Mouse (Mus musculus) neural tube, embryonic 15.5 days (tissue): Measurements from ENCODE around the gene Rrp36. TPM values are rescaled to one million over a fixed set of nuclear protein-coding genes. Genes with fewer than 3 reads are reported as not detected.

Experiments
- ATAC-seq: fragments of 200-750 bp; cut with Nextera tagmentation; 2 replicates; pipeline ENCODE4 v1.8.0; 2017; ENCODE audit warnings: mild to moderate bottlenecking, moderate TSS enrichment, moderate library complexity; ENCODE audit not compliant: low FRiP score
- H3K27ac ChIP-seq: fragments of 300-500 bp; sonication (generic); replicated peaks from 2 replicates; pipeline ENCODE4 v1.5.1; 2015; ENCODE audit warnings: mild to moderate bottlenecking, inconsistent platforms
- H3K27me3 ChIP-seq: fragments of 300-500 bp; sonication (generic); replicated peaks from 2 replicates; pipeline ENCODE4 v1.6.1; 2015; ENCODE audit warnings: inconsistent platforms
- H3K36me3 ChIP-seq: fragments of 300-500 bp; sonication (generic); 2 replicates; pipeline ENCODE4 v1.6.1; 2015; ENCODE audit warnings: inconsistent platforms
- H3K4me1 ChIP-seq: fragments of 300-500 bp; sonication (generic); 2 replicates; pipeline ENCODE4 v1.6.1; 2015; ENCODE audit warnings: inconsistent platforms
- H3K4me2 ChIP-seq: fragments of 300-500 bp; sonication (generic); 2 replicates; pipeline ENCODE4 v1.6.1; 2015; ENCODE audit warnings: inconsistent platforms, mild to moderate bottlenecking, moderate library complexity
- H3K4me3 ChIP-seq: fragments of 300-500 bp; sonication (generic); replicated peaks from 2 replicates; pipeline ENCODE4 v1.5.1; 2015; ENCODE audit warnings: mild to moderate bottlenecking, inconsistent platforms
- H3K9ac ChIP-seq: fragments of 300-500 bp; sonication (generic); replicated peaks from 2 replicates; pipeline ENCODE4 v1.6.1; 2015; ENCODE audit warnings: mild to moderate bottlenecking, inconsistent platforms
- H3K9me3 ChIP-seq: fragments of 300-500 bp; sonication (generic); replicated peaks from 2 replicates; pipeline ENCODE4 v1.6.1; 2016; ENCODE audit warnings: inconsistent platforms
- WGBS: fragments of 180-500 bp; shearing (Covaris S2); methylation state at CpG from one replicate; pipeline ENCODE4 v1.1.7; 2015; ENCODE audit warnings: mixed read lengths; 5-methylcytosine and 5-hydroxymethylcytosine counted together
- polyA plus RNA-seq: library from polyadenylated mRNA; unstranded; fragments of >200 nt; fragmentation: Nextera tagmentation; extraction: Ambion mirVana; gene quantifications from 2 replicates; pipeline ENCODE4 v1.2.1, GENCODE M21; 2015

The Rrp36 gene
- polyA plus RNA-seq, 1 experiment from 2014 or later: 53.5 TPM

DNA sequence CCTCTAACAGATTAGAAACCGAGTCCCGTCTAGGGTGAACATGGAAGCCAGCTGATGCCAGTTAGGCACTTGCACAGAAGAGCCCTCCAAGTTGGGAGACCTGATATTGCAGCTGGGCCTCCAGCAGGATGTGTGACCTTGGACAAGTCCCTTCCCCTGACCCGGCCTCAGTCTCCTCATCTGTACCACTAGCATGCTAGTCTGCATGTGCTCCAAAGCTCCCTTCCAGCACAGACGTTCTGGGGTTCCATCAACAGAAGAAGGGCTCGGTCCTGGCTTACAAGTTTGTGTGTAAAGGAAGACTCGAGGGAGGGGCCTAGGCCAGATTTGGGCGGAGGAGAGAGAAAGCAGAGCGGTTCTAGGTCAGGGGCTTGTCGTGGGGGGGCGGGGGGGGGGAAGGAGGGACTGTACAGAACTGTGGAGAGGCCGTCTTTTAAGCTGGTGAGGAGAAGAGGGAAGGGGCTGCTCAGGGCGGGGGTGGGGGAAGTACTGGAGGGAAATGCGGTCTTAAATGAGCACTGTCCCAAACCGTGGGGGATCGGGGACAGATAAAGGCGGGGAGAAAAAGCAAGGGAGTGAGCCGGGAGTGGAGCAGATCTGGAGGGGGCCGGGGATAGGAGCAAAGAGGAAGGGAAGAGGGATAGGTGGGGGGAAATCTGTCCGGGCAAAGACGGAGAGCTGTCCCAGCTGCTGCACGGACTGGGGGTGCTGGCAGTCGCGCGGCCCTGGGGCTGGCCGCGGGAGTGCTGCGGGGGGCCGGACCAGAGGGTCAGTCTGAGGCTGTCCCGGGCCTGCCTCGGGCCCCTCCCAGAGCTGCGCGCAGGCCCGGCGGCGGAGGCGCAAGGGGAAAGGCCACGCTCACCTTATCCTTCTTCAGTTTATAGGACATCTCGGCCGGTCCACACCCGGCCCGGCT, 30.1 kb upstream of the Rrp36 start:
- Histone ChIP-seq H3K4me1 (peaks cover 49% of the 10 kb centered on the region), H3K27ac (peak overlapping the region; percentile 95), H3K4me3 (peak overlapping the region; percentile 98), H3K36me3 (no peaks in the 10 kb centered on the region), H3K27me3 (no peaks in the 10 kb centered on the region), H3K4me2 (peak overlapping the region; percentile 88), H3K9ac (peak overlapping the region; percentile 95), H3K9me3 (no peaks in the 10 kb centered on the region)
- WGBS: 7% methylated on average over 35 of the region's 41 CpGs
- ATAC-seq: peak; percentile 58

DNA sequence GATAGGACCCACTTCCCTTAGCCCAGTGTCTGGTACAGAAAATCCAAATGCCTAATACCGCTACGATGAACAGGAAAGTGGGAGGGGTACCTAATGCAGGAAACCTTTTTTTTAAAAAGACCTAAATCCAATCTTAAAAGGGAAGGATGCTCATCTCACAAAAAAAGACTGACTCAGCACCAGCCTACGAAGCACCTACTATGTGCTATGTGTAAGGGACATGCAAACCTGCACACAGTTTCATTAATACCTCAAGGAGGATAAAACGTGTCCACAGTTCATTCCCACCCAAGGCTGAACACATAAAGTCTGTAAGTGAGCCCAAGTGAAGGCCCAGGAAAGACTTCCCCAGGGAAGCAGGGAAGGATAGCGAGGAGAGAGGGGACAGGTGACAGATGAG, 28.4 kb upstream of the Rrp36 start:
- no peak for ATAC-seq
- WGBS: 84% methylated on average over 5 of the region's 5 CpGs
- Histone ChIP-seq H3K27me3 (no peaks in the 10 kb centered on the region), H3K4me2 (peak overlapping the region; percentile 88), H3K36me3 (peaks cover 7% of the 10 kb centered on the region), H3K9me3 (no peaks in the 10 kb centered on the region), H3K4me3 (no peak overlapping the region), H3K27ac (no peak overlapping the region), H3K9ac (no peak overlapping the region), H3K4me1 (peaks cover 49% of the 10 kb centered on the region)

DNA sequence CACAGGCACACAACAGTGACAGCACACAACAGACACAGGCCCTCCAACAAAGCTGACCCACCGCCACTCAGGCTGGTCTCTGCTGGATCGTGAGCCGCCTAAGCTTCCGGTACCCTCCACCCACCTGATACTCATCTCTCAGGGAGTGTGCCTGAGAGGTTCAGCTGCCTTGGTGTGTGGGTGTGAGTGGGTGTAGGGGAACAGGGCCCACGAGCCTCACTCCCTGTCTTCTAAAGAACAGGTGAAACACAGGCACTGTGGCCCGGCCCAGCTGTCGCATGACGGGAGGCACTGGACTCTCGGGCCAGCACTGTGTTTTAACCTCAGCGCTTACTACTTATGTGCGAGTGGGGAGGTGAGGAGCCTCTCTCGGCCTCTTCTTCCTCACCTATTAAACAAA, 27.9 kb upstream of the Rrp36 start:
- no peaks in the 10 kb centered on the region for H3K27me3 ChIP-seq
- 0 out of 2 replicates have a peak overlapping the region, but pooled peaks have one; percentile 60 for H3K27ac ChIP-seq
- peaks cover 49% of the 10 kb centered on the region for H3K4me1 ChIP-seq
- peak overlapping the region; percentile 88 for H3K4me2 ChIP-seq
- 0 out of 2 replicates have a peak overlapping the region, but pooled peaks have one; percentile 2 for H3K9ac ChIP-seq
- peaks cover 7% of the 10 kb centered on the region for H3K36me3 ChIP-seq
- no peak for ATAC-seq
- H3K9me3 ChIP-seq: no peaks in the 10 kb centered on the region
- no peak overlapping the region for H3K4me3 ChIP-seq
- 90% methylated on average over 12 of the region's 12 CpGs for WGBS

DNA sequence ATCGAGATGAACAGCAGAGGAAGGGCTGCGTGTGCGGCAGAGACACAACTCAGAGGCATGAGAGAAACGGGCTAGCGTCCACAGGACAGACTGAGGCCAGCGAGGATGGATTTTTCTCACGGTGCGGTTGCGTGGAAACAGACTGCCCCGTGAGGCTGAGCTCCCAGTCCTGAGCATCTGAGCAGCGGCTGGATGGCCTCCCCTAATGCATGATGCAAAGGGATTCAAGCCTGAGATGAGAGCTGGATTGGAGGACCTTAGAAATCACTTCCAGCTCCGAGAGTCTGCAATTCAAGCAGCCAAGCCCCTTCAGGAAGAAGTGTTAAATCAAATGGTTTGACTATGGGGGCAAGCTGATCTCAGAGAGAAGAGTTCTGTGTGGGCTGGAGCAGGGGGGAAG, 27.3 kb upstream of the Rrp36 start:
- Histone ChIP-seq H3K4me2 (peak overlapping the region; percentile 88), H3K36me3 (peaks cover 7% of the 10 kb centered on the region), H3K27ac (peak overlapping the region; percentile 41), H3K9ac (0 out of 2 replicates have a peak overlapping the region, but pooled peaks have one; percentile 2), H3K27me3 (no peaks in the 10 kb centered on the region), H3K4me1 (peaks cover 48% of the 10 kb centered on the region), H3K4me3 (no peak overlapping the region), H3K9me3 (no peaks in the 10 kb centered on the region)
- ATAC-seq: no peak
- WGBS: 75% methylated on average over 12 of the region's 12 CpGs

DNA sequence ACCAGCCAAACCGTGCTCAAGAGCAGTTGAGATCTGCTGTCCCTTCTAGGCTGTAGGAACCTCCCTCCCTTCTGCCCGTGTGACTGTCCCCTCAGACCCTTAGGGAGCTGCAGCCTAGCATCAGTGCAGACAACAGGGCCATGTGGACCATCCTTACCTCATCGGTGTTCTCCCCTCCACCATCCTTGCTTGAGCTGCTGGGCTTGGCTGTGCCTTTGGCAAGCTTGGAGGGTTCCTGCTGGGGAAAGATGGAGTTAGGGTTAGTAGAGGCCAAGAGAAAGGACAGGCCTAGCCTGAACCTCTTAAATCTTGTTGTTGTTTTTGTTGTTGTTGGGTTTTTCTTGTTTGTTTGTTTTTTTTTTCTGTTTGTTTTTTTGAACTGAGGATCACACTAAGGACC, 25.8 kb upstream of the Rrp36 start:
- Histone ChIP-seq H3K36me3 (peaks cover 7% of the 10 kb centered on the region), H3K4me3 (no peak overlapping the region)
- no peak for ATAC-seq

DNA sequence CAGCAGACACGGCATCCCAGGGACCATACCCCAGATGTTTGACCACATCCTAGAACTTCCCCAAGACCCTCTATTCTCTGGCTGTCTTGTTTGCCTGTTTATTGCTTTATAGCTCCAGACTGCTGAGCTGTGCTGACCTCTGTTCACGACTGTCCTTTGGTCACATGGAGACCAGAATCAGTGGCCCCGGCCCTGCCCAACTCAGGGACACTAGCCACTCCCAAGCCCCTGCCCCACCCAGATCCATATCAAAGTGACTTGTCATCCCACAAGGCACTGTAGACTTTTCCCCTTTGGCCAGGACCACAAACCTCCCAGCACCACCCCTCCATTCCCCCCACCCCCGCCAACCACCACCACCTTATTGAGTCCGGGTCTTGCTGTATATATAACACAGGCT, 25.1 kb upstream of the Rrp36 start:
- Histone ChIP-seq H3K4me3 (no peak overlapping the region), H3K27ac (no peak overlapping the region), H3K9me3 (no peaks in the 10 kb centered on the region), H3K36me3 (peaks cover 7% of the 10 kb centered on the region), H3K4me1 (peaks cover 37% of the 10 kb centered on the region), H3K27me3 (no peaks in the 10 kb centered on the region), H3K9ac (no peak overlapping the region), H3K4me2 (no peak overlapping the region)
- no peak for ATAC-seq
- WGBS: 44% methylated on average over 5 of the region's 5 CpGs

More for the DNA sequence above, 25.8 kb upstream of the Rrp36 start:
- Histone ChIP-seq H3K9me3 (no peaks in the 10 kb centered on the region), H3K27ac (no peak overlapping the region), H3K4me1 (peaks cover 37% of the 10 kb centered on the region), H3K4me2 (no peak overlapping the region), H3K9ac (no peak overlapping the region), H3K27me3 (no peaks in the 10 kb centered on the region)
- 89% methylated on average over 3 of the region's 3 CpGs for WGBS

GRCm38 (mm10) chr17:46698515-46698914, 24.4 kb upstream of the Rrp36 start:
- Histone ChIP-seq H3K9me3 (no peaks in the 10 kb centered on the region), H3K9ac (no peak overlapping the region), H3K36me3 (peaks cover 7% of the 10 kb centered on the region), H3K4me2 (no peak overlapping the region), H3K4me3 (no peak overlapping the region), H3K27ac (no peak overlapping the region), H3K4me1 (peaks cover 30% of the 10 kb centered on the region), H3K27me3 (no peaks in the 10 kb centered on the region)
- no peak for ATAC-seq
- 92% methylated on average over 6 of the region's 6 CpGs for WGBS

- ATAC-seq: no peak
- Histone ChIP-seq H3K9me3 (no peaks in the 10 kb centered on the region), H3K36me3 (peaks cover 13% of the 10 kb centered on the region), H3K27ac (no peak overlapping the region), H3K9ac (no peak overlapping the region), H3K4me1 (no peaks in the 10 kb centered on the region), H3K4me3 (no peak overlapping the region), H3K4me2 (no peak overlapping the region), H3K27me3 (no peaks in the 10 kb centered on the region)
- 80% methylated on average over 1 of the region's 1 CpGs for WGBS
Measured at GRCm38 (mm10) chr17:46694517-46695063, 20.4 kb upstream of the Rrp36 start.

GRCm38 (mm10) chr17:46691390-46691789, 17.2 kb upstream of the Rrp36 start:
- Histone ChIP-seq H3K4me1 (no peaks in the 10 kb centered on the region), H3K36me3 (peaks cover 20% of the 10 kb centered on the region), H3K4me2 (no peak overlapping the region), H3K27me3 (no peaks in the 10 kb centered on the region), H3K9ac (no peak overlapping the region), H3K4me3 (no peak overlapping the region), H3K9me3 (no peaks in the 10 kb centered on the region), H3K27ac (no peak overlapping the region)
- 93% methylated on average over 2 of the region's 2 CpGs for WGBS
- no peak for ATAC-seq

- no peak overlapping the region for H3K9ac ChIP-seq
- H3K27me3 ChIP-seq: no peaks in the 10 kb centered on the region
- H3K36me3 ChIP-seq: peaks cover 27% of the 10 kb centered on the region
- H3K27ac ChIP-seq: no peak overlapping the region
- WGBS: 95% methylated on average over 12 of the region's 12 CpGs
- ATAC-seq: no peak
- no peak overlapping the region for H3K4me3 ChIP-seq
- H3K4me2 ChIP-seq: no peak overlapping the region
- no peaks in the 10 kb centered on the region for H3K9me3 ChIP-seq
- no peaks in the 10 kb centered on the region for H3K4me1 ChIP-seq
Measured at GRCm38 (mm10) chr17:46690665-46691064, 16.5 kb upstream of the Rrp36 start.

GRCm38 (mm10) chr17:46685913-46686312, 11.8 kb upstream of the Rrp36 start:
- 92% methylated on average over 6 of the region's 6 CpGs for WGBS
- no peak for ATAC-seq
- no peak overlapping the region for H3K9ac ChIP-seq
- no peaks in the 10 kb centered on the region for H3K27me3 ChIP-seq
- peaks cover 55% of the 10 kb centered on the region for H3K36me3 ChIP-seq
- H3K9me3 ChIP-seq: no peaks in the 10 kb centered on the region
- peaks cover 10% of the 10 kb centered on the region for H3K4me1 ChIP-seq
- H3K27ac ChIP-seq: no peak overlapping the region
- no peak overlapping the region for H3K4me3 ChIP-seq
- no peak overlapping the region for H3K4me2 ChIP-seq
